Mouse (Mus musculus): ENCODE data around the gene Gm42906. TPM values are rescaled to one million over a fixed set of nuclear protein-coding genes. Genes with fewer than 3 reads are reported as not detected.

Gene Gm42906
- polyA plus RNA-seq, 1 experiment from 2014 or later, result not detected

DNA sequence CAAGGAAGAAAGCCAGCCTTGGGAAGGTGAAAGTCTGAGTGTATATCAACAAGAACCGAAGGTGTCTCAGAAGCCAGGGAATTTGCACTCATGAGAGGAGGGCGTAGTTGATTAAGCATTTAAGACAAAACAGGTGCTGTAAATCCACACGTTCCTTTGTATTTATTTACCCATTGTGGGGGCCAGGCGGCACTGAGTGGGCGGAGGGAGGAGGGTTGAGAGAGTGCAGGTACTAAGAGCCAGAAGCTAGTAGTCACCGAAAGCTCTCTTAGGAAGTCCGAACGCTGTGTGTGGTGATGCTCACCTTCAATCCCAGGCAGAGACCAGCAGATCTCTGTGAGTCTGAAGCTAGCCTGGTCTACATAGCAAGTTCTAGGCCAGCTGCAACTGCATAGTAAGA is 342.2 kb downstream of the Gm42906 start:
- no peak for ATAC-seq (replicated peaks; ENCODE audit: insufficient number of reproducible peaks, low FRiP score, low TSS enrichment)
- no peaks in the 10 kb centered on the region for H3K27me3 ChIP-seq (ENCODE audit: control insufficient read depth, insufficient read depth, low read length)
- 0 out of 2 replicates have a peak, but pooled peaks cover 3% of the 10 kb centered on the region for H3K4me1 ChIP-seq (ENCODE audit: control insufficient read depth, insufficient read depth, low read length)
- 70% methylated on average over 8 of the region's 8 CpGs for WGBS (ENCODE audit: insufficient replicate concordance)
- H3K9me3 ChIP-seq (replicated peaks; ENCODE audit: control insufficient read depth, low read length), result no peaks in the 10 kb centered on the region
- no peak overlapping the region for H3K4me2 ChIP-seq
- H3K9ac ChIP-seq (ENCODE audit: low read depth, low read length), result no peak overlapping the region
- H3K4me3 ChIP-seq (ENCODE audit: low read depth, low read length), result no peak overlapping the region
- no peak overlapping the region for H3K27ac ChIP-seq (ENCODE audit: low read depth, low read length)
- no peaks in the 10 kb centered on the region for H3K36me3 ChIP-seq (ENCODE audit: control insufficient read depth, insufficient read depth, low read length)

DNA sequence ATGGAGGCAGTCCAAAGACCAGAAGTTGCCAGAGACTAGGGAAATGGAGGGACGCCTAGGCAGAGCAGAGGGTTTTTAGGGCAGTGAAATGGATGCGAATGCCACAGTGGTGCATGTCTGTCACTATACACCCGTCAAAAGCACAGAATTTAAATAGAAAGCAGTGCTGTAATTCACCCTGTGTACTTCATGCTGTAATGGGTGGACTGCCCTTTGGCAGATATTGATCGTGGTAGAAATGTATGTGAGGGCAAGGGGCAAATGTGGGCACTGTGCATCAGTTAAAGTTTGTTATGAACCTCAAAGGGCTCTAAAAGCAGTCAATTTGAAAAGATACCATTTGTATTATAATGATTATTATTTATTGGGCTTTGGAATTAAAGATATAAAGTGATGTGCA is 347.7 kb downstream of the Gm42906 start:
- Histone ChIP-seq H3K27me3 (ENCODE audit: control insufficient read depth, insufficient read depth, low read length) (no peaks in the 10 kb centered on the region), H3K9me3 (replicated peaks; ENCODE audit: control insufficient read depth, low read length) (no peaks in the 10 kb centered on the region; the same call in 1 of the 2 replicates), H3K27ac (ENCODE audit: low read depth, low read length) (no peak overlapping the region), H3K4me1 (ENCODE audit: control insufficient read depth, insufficient read depth, low read length) (no peaks in the 10 kb centered on the region), H3K4me2 (no peak overlapping the region), H3K4me3 (ENCODE audit: low read depth, low read length) (no peak overlapping the region), H3K36me3 (ENCODE audit: control insufficient read depth, insufficient read depth, low read length) (0 out of 2 replicates have a peak, but pooled peaks cover 2% of the 10 kb centered on the region), H3K9ac (ENCODE audit: low read depth, low read length) (no peak overlapping the region)
- 87% methylated on average over 4 of the region's 4 CpGs for WGBS (ENCODE audit: insufficient replicate concordance)
- no peak for ATAC-seq (replicated peaks; ENCODE audit: insufficient number of reproducible peaks, low FRiP score, low TSS enrichment)

DNA sequence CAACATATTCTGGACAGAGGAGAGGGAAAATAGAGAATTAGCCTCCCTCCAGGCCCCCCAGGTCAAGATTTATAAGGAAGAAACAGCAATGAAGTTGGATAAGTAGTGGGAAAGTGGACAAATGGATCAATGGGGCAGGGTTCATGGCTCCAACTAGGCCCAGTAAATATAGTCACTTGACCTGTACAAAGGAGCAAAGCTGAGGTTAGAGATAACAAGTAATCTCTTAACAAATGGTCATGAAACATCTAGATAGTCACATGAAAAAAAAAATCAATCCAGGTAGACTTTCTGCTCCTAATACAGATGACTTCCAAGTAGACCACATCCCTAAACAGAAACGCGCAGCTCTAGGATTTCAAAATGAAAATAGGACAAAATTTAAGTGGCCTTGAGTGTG is 350.0 kb downstream of the Gm42906 start:
- ATAC-seq (replicated peaks; ENCODE audit: insufficient number of reproducible peaks, low FRiP score, low TSS enrichment), result no peak
- H3K27me3 ChIP-seq (ENCODE audit: control insufficient read depth, insufficient read depth, low read length), result no peaks in the 10 kb centered on the region
- H3K4me1 ChIP-seq (ENCODE audit: control insufficient read depth, insufficient read depth, low read length), result no peaks in the 10 kb centered on the region
- H3K36me3 ChIP-seq (ENCODE audit: control insufficient read depth, insufficient read depth, low read length), result 0 out of 2 replicates have a peak, but pooled peaks cover 4% of the 10 kb centered on the region
- H3K27ac ChIP-seq (ENCODE audit: low read depth, low read length), result no peak overlapping the region
- no peaks in the 10 kb centered on the region; the same call in 1 of the 2 replicates for H3K9me3 ChIP-seq (replicated peaks; ENCODE audit: control insufficient read depth, low read length)
- H3K9ac ChIP-seq (ENCODE audit: low read depth, low read length), result no peak overlapping the region
- H3K4me2 ChIP-seq, result no peak overlapping the region
- H3K4me3 ChIP-seq (ENCODE audit: low read depth, low read length), result no peak overlapping the region
- 93% methylated on average over 2 of the region's 2 CpGs for WGBS (ENCODE audit: insufficient replicate concordance)

DNA sequence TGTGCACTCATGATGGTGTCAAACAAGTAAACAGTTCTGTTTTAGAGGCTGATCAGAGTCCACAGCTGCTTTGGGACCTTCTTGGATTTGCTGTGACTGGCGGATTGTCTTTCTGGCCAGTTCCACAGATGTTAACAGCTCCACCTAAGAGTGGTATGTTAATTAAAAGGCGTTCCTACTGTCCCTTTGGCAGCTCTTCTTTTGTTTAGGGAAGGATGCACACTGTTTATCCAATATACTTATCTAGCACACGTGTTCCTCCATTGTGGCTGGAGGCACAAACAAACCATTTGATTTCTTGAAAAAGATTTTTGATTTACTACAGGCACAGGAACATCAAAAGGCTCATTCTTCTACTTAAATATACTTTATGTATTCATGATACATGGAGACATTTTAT is 351.0 kb downstream of the Gm42906 start:
- H3K9me3 ChIP-seq (replicated peaks; ENCODE audit: control insufficient read depth, low read length), result no peaks in the 10 kb centered on the region; the same call in 1 of the 2 replicates
- ATAC-seq (replicated peaks; ENCODE audit: insufficient number of reproducible peaks, low FRiP score, low TSS enrichment), result no peak
- H3K27ac ChIP-seq (ENCODE audit: low read depth, low read length), result no peak overlapping the region
- H3K36me3 ChIP-seq (ENCODE audit: control insufficient read depth, insufficient read depth, low read length), result 0 out of 2 replicates have a peak, but pooled peaks cover 4% of the 10 kb centered on the region
- no peak overlapping the region for H3K4me3 ChIP-seq (ENCODE audit: low read depth, low read length)
- no peaks in the 10 kb centered on the region for H3K4me1 ChIP-seq (ENCODE audit: control insufficient read depth, insufficient read depth, low read length)
- no peak overlapping the region for H3K9ac ChIP-seq (ENCODE audit: low read depth, low read length)
- no peaks in the 10 kb centered on the region for H3K27me3 ChIP-seq (ENCODE audit: control insufficient read depth, insufficient read depth, low read length)
- WGBS (ENCODE audit: insufficient replicate concordance), result 70% methylated on average over 3 of the region's 3 CpGs
- no peak overlapping the region for H3K4me2 ChIP-seq

DNA sequence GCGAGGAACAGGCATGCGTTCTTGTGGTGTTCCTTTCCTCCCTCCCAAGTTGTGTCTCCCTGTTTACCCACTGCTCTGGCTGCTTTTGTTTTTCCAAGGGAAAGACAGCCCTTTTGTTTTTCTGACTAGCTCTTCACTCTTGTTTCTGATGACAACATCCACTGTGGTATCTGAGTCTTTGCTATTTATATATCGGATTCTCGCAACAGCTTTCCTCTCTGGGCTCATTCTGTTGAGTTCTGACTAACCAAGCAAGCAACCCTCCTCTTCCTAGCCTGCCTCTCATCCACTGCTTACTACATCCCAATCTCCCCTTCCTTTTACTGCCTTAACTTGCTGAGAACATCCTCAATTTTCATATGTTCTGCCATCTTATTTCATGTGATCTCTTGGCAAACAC is 353.7 kb downstream of the Gm42906 start:
- 0 out of 2 replicates have a peak, but pooled peaks cover 4% of the 10 kb centered on the region for H3K36me3 ChIP-seq (ENCODE audit: control insufficient read depth, insufficient read depth, low read length)
- no peaks in the 10 kb centered on the region; the same call in 1 of the 2 replicates for H3K9me3 ChIP-seq (replicated peaks; ENCODE audit: control insufficient read depth, low read length)
- H3K9ac ChIP-seq (ENCODE audit: low read depth, low read length), result no peak overlapping the region
- peaks cover 1% of the 10 kb centered on the region for H3K4me1 ChIP-seq (ENCODE audit: control insufficient read depth, insufficient read depth, low read length)
- no peaks in the 10 kb centered on the region for H3K27me3 ChIP-seq (ENCODE audit: control insufficient read depth, insufficient read depth, low read length)
- ATAC-seq (replicated peaks; ENCODE audit: insufficient number of reproducible peaks, low FRiP score, low TSS enrichment), result no peak
- WGBS (ENCODE audit: insufficient replicate concordance), result 55% methylated on average over 4 of the region's 4 CpGs
- no peak overlapping the region for H3K4me2 ChIP-seq
- H3K4me3 ChIP-seq (ENCODE audit: low read depth, low read length), result no peak overlapping the region
- no peak overlapping the region for H3K27ac ChIP-seq (ENCODE audit: low read depth, low read length)

DNA sequence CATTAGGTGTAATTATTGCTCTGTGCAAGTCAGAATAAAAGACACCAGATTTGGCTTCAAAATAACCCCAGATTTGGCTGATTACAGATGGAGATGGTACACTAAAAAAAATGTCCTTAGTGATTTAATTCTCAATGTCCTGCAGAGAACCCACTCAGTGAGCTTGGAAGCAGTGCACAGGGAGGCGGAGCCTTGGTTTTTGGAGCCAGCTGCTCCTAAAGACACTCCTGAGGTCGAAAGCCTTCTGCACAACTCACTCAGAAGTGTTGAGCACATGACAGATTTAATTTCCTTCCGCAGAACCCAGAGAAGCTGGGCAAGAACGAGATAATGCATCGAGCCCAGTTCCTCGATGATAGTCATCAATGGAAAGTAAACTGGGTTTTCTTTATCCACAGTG is 356.5 kb downstream of the Gm42906 start:
- 52% methylated on average over 6 of the region's 6 CpGs for WGBS (ENCODE audit: insufficient replicate concordance)

DNA sequence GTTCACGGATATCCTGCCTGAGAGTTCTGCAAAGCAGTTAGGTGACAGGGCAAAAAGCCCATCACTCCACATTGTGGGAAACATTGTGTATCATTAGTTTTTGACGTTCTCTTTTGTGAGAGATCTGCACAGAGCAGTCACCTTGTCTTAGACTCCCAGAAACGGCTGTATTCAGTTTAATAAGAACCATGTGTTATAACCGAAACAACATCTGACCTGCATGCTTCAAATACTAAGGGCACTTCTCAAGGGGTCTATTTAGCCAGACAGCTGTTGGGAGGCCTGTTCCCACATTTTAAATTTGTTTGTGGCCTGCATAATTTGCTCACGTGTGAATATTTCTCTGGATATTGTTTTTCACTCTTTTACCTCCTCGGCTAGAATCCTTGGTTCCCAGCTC is 357.1 kb downstream of the Gm42906 start:
- 71% methylated on average over 6 of the region's 6 CpGs for WGBS (ENCODE audit: insufficient replicate concordance)
- no peak overlapping the region for H3K4me2 ChIP-seq
- no peak for ATAC-seq (replicated peaks; ENCODE audit: insufficient number of reproducible peaks, low FRiP score, low TSS enrichment)
- no peak overlapping the region for H3K9ac ChIP-seq (ENCODE audit: low read depth, low read length)
- no peak overlapping the region for H3K27ac ChIP-seq (ENCODE audit: low read depth, low read length)
- no peaks in the 10 kb centered on the region for H3K27me3 ChIP-seq (ENCODE audit: control insufficient read depth, insufficient read depth, low read length)
- H3K4me3 ChIP-seq (ENCODE audit: low read depth, low read length), result no peak overlapping the region
- H3K36me3 ChIP-seq (ENCODE audit: control insufficient read depth, insufficient read depth, low read length), result 0 out of 2 replicates have a peak, but pooled peaks cover 4% of the 10 kb centered on the region
- peaks cover 3% of the 10 kb centered on the region for H3K4me1 ChIP-seq (ENCODE audit: control insufficient read depth, insufficient read depth, low read length)
- no peaks in the 10 kb centered on the region; the same call in 1 of the 2 replicates for H3K9me3 ChIP-seq (replicated peaks; ENCODE audit: control insufficient read depth, low read length)

More for the DNA sequence above, 356.5 kb downstream of the Gm42906 start:
- Histone ChIP-seq H3K9ac (ENCODE audit: low read depth, low read length) (no peak overlapping the region), H3K9me3 (replicated peaks; ENCODE audit: control insufficient read depth, low read length) (no peaks in the 10 kb centered on the region; the same call in 1 of the 2 replicates), H3K36me3 (ENCODE audit: control insufficient read depth, insufficient read depth, low read length) (0 out of 2 replicates have a peak, but pooled peaks cover 4% of the 10 kb centered on the region), H3K27me3 (ENCODE audit: control insufficient read depth, insufficient read depth, low read length) (no peaks in the 10 kb centered on the region), H3K4me2 (no peak overlapping the region), H3K4me1 (ENCODE audit: control insufficient read depth, insufficient read depth, low read length) (peaks cover 3% of the 10 kb centered on the region), H3K27ac (ENCODE audit: low read depth, low read length) (no peak overlapping the region), H3K4me3 (ENCODE audit: low read depth, low read length) (no peak overlapping the region)
- ATAC-seq (replicated peaks; ENCODE audit: insufficient number of reproducible peaks, low FRiP score, low TSS enrichment), result no peak

DNA sequence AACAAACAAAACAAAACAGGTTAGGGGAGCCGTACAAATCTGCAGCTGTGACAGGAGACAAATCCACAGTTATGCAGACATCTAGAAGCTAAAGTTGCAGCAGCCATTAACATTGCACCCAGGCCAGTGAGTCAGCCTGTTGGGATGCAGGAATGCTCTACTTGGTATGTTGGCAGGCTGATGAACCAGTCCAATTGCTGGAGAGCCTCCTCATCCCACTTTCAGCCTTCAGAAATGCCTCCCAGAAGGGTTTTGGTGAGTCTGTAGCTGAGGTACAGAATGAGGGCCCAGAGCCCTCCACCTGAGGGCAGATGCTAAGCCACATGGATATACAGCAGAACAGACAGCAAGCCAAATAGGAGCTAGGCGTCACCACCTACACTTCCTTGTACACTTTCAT is 358.4 kb downstream of the Gm42906 start:
- no peak overlapping the region for H3K9ac ChIP-seq (ENCODE audit: low read depth, low read length)
- H3K27me3 ChIP-seq (ENCODE audit: control insufficient read depth, insufficient read depth, low read length), result no peaks in the 10 kb centered on the region
- no peak for ATAC-seq (replicated peaks; ENCODE audit: insufficient number of reproducible peaks, low FRiP score, low TSS enrichment)
- H3K9me3 ChIP-seq (replicated peaks; ENCODE audit: control insufficient read depth, low read length), result no peaks in the 10 kb centered on the region
- no peak overlapping the region for H3K4me3 ChIP-seq (ENCODE audit: low read depth, low read length)
- 73% methylated on average over 2 of the region's 2 CpGs for WGBS (ENCODE audit: insufficient replicate concordance)
- peaks cover 3% of the 10 kb centered on the region for H3K4me1 ChIP-seq (ENCODE audit: control insufficient read depth, insufficient read depth, low read length)
- H3K27ac ChIP-seq (ENCODE audit: low read depth, low read length), result no peak overlapping the region
- H3K36me3 ChIP-seq (ENCODE audit: control insufficient read depth, insufficient read depth, low read length), result no peaks in the 10 kb centered on the region
- no peak overlapping the region for H3K4me2 ChIP-seq

DNA sequence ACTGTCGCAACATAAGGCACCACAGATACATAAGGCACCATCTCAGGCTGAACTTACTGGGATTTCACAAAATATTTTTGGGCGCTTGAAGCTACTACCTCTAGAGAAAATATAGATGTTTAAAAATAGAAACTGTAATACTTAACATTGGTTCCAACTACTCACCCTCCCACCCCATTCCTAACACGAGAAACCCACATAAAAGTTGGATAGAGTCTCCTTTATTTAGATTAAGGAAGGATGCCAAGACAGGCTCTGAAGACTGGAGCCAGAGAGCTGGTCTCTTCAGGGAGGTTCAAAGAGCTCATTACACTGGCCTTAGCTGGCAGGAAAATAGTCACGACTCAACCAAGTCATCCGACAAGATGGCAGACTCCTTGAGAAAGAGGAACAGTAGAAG is 361.9 kb downstream of the Gm42906 start:
- H3K9me3 ChIP-seq (replicated peaks; ENCODE audit: control insufficient read depth, low read length), result 0 out of 2 replicates have a peak, but pooled peaks cover 2% of the 10 kb centered on the region
- no peak overlapping the region for H3K4me2 ChIP-seq
- peaks cover 9% of the 10 kb centered on the region; the same call in 1 of the 2 replicates for H3K36me3 ChIP-seq (ENCODE audit: control insufficient read depth, insufficient read depth, low read length)
- no peak for ATAC-seq (replicated peaks; ENCODE audit: insufficient number of reproducible peaks, low FRiP score, low TSS enrichment)
- no peak overlapping the region for H3K4me3 ChIP-seq (ENCODE audit: low read depth, low read length)
- peaks cover 3% of the 10 kb centered on the region; the same call in 1 of the 2 replicates for H3K4me1 ChIP-seq (ENCODE audit: control insufficient read depth, insufficient read depth, low read length)
- 80% methylated on average over 5 of the region's 5 CpGs for WGBS (ENCODE audit: insufficient replicate concordance)
- no peak overlapping the region for H3K27ac ChIP-seq (ENCODE audit: low read depth, low read length)
- H3K27me3 ChIP-seq (ENCODE audit: control insufficient read depth, insufficient read depth, low read length), result no peaks in the 10 kb centered on the region
- no peak overlapping the region for H3K9ac ChIP-seq (ENCODE audit: low read depth, low read length)

Data from heart, embryonic 11.5 days (tissue).